Mouse (Mus musculus) intestine, embryonic 15.5 days (tissue): ENCODE measurements around the gene Igf2bp1. TPM values are rescaled to one million over a fixed set of nuclear protein-coding genes. Genes with fewer than 3 reads are reported as not detected.

Source experiments
- ATAC-seq: fragments of 200-750 bp; cut with Nextera tagmentation; 2 replicates; pipeline ENCODE4 v1.8.0; 2017; ENCODE audit warnings: moderate TSS enrichment, moderate library complexity
- H3K27ac ChIP-seq: fragments of 300-500 bp; sonication (generic); 2 replicates; pipeline ENCODE4 v1.5.1; 2015; ENCODE audit warnings: mild to moderate bottlenecking, inconsistent platforms
- H3K27me3 ChIP-seq: fragments of 300-500 bp; sonication (generic); replicated peaks from 2 replicates; pipeline ENCODE4 v1.6.1; 2015; ENCODE audit warnings: inconsistent platforms
- H3K36me3 ChIP-seq: fragments of 300-500 bp; sonication (generic); 2 replicates; pipeline ENCODE4 v1.6.1; 2015; ENCODE audit warnings: inconsistent platforms
- H3K4me1 ChIP-seq: fragments of 300-500 bp; sonication (generic); replicated peaks from 2 replicates; pipeline ENCODE4 v1.6.1; 2015; ENCODE audit warnings: inconsistent platforms
- H3K4me2 ChIP-seq: fragments of 300-500 bp; sonication (generic); replicated peaks from 2 replicates; pipeline ENCODE4 v1.6.1; 2015; ENCODE audit warnings: mild to moderate bottlenecking, inconsistent platforms
- H3K4me3 ChIP-seq: fragments of 300-500 bp; sonication (generic); replicated peaks from 2 replicates; pipeline ENCODE4 v1.5.1; 2015; ENCODE audit warnings: inconsistent platforms
- H3K9ac ChIP-seq: fragments of 300-500 bp; sonication (generic); 2 replicates; pipeline ENCODE4 v1.6.1; 2015; ENCODE audit warnings: inconsistent platforms
- H3K9me3 ChIP-seq: fragments of 300-500 bp; sonication (generic); 2 replicates; pipeline ENCODE4 v1.6.1; 2016; ENCODE audit warnings: inconsistent platforms
- WGBS: fragments of 180-500 bp; shearing (Covaris S2); methylation state at CpG from one replicate; pipeline ENCODE4 v1.1.7; 2015; 5-methylcytosine and 5-hydroxymethylcytosine counted together
- polyA plus RNA-seq: library from polyadenylated mRNA; unstranded; fragments of >200 nt; fragmentation: Nextera tagmentation; extraction: Ambion mirVana; gene quantifications from 2 replicates; pipeline ENCODE4 v1.2.1, GENCODE M21; 2015

Igf2bp1 gene
- polyA plus RNA-seq, 1 experiment from 2014 or later = 42.8 TPM

DNA sequence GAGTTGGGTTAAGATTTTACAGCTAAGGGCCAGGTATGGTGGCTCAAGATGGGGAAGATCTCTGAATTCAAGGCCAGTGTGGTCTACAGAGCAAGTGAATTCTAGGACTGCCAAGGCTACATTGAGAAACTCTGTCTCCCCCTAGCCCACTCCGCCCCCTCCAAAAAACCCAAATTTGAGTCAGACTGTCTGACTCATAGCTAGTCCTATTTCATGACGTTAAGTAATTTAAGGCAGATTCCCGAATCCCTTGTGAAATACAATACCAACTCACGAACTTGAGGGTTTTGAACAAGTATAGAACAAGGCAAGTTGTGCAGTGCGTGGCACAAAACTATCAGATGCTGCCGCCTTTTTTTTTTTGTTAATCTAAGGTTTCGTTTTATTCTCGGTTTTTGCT is 28.4 kb upstream of the Igf2bp1 start:
- ATAC-seq = no peak
- WGBS = 48% methylated on average over 8 of the region's 8 CpGs
- Histone ChIP-seq H3K27ac (no peak overlapping the region), H3K4me2 (peak overlapping the region; percentile 87), H3K9ac (peak overlapping the region; percentile 73; the same call in 1 of the 2 replicates), H3K4me1 (peaks cover 6% of the 10 kb centered on the region), H3K27me3 (no peaks in the 10 kb centered on the region), H3K4me3 (peak overlapping the region; percentile 82), H3K36me3 (peaks cover 5% of the 10 kb centered on the region; the same call in 1 of the 2 replicates), H3K9me3 (no peaks in the 10 kb centered on the region)

- no peak overlapping the region for H3K4me3 ChIP-seq
- 100% methylated on average over 3 of the region's 3 CpGs for WGBS
Observed at GRCm38 (mm10) chr11:96033264-96033663, 27.5 kb upstream of the Igf2bp1 start.

GRCm38 (mm10) chr11:96031701-96032100 is 26.0 kb upstream of the Igf2bp1 start:
- Histone ChIP-seq H3K9me3 (no peaks in the 10 kb centered on the region), H3K4me1 (peaks cover 6% of the 10 kb centered on the region), H3K4me3 (no peak overlapping the region), H3K36me3 (no peaks in the 10 kb centered on the region), H3K4me2 (no peak overlapping the region), H3K27ac (no peak overlapping the region), H3K9ac (no peak overlapping the region), H3K27me3 (no peaks in the 10 kb centered on the region)
- 80% methylated on average over 2 of the region's 2 CpGs for WGBS
- ATAC-seq = no peak

More at GRCm38 (mm10) chr11:96033264-96033663, 27.5 kb upstream of the Igf2bp1 start:
- Histone ChIP-seq H3K4me2 (no peak overlapping the region), H3K9me3 (no peaks in the 10 kb centered on the region), H3K27me3 (no peaks in the 10 kb centered on the region), H3K27ac (no peak overlapping the region), H3K9ac (no peak overlapping the region), H3K36me3 (peaks cover 2% of the 10 kb centered on the region; the same call in 1 of the 2 replicates), H3K4me1 (peaks cover 6% of the 10 kb centered on the region)
- ATAC-seq = no peak

GRCm38 (mm10) chr11:96030571-96030970 is 24.8 kb upstream of the Igf2bp1 start:
- no peaks in the 10 kb centered on the region for H3K36me3 ChIP-seq
- H3K4me1 ChIP-seq = peaks cover 4% of the 10 kb centered on the region
- H3K9ac ChIP-seq = no peak overlapping the region
- H3K27ac ChIP-seq = peak overlapping the region; percentile 41; the same call in 1 of the 2 replicates
- peak; percentile 91 for ATAC-seq
- H3K27me3 ChIP-seq = no peaks in the 10 kb centered on the region
- no peak overlapping the region for H3K4me2 ChIP-seq
- 71% methylated on average over 3 of the region's 3 CpGs for WGBS
- H3K4me3 ChIP-seq = no peak overlapping the region
- no peaks in the 10 kb centered on the region for H3K9me3 ChIP-seq

DNA sequence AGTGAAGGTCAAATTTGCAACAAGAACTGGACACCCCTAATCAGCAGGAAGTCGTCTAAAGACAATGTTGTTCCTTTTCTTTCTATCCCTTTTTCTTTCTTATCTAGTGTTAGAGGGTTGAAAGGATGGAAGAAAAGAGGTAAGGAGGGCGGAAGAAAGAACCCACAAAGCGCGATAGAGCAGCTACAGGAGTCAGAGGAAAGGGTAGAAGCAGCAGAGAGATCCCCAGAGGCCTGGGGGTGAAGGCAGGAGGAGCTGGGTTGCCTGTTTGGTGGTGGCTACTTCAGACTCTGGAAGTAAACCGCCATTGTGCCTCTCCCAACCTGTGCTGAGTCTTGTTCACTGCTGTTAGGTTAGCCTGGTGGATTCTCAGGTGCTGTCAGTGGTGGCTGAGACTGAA is 22.4 kb upstream of the Igf2bp1 start:
- Histone ChIP-seq H3K4me3 (no peak overlapping the region), H3K36me3 (no peaks in the 10 kb centered on the region), H3K9ac (no peak overlapping the region), H3K27me3 (no peaks in the 10 kb centered on the region), H3K4me1 (no peaks in the 10 kb centered on the region), H3K9me3 (no peaks in the 10 kb centered on the region), H3K27ac (no peak overlapping the region), H3K4me2 (no peak overlapping the region)
- ATAC-seq = no peak
- WGBS = 59% methylated on average over 5 of the region's 5 CpGs

- Histone ChIP-seq H3K4me2 (no peak overlapping the region), H3K9me3 (no peaks in the 10 kb centered on the region), H3K36me3 (no peaks in the 10 kb centered on the region), H3K9ac (no peak overlapping the region), H3K27me3 (no peaks in the 10 kb centered on the region), H3K4me1 (peaks cover 3% of the 10 kb centered on the region; the same call in 1 of the 2 replicates), H3K4me3 (no peak overlapping the region), H3K27ac (no peak overlapping the region)
- WGBS = 44% methylated on average over 4 of the region's 4 CpGs
- ATAC-seq = no peak
Observed at GRCm38 (mm10) chr11:96020622-96021021, 14.9 kb upstream of the Igf2bp1 start.

DNA sequence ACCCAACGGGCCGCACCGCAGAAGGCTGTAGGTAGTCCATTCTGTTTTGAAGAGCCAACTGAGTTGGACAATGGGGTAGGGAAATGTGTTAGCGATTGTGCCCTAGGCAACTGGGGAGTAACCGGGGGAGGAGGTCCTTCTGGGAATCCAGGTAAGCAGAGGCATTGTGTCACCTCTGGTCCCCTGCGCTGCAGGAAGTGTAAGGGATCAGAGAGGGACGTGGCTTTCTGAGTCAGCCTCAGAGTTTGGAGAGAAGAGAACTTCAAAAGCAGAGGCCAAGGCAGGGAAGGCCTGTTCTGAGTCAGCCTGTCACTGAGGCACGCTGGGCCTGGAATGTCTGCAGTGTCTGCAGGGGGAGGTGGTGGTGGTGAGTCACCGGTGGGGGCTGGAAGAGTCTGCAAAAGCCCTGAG is 12.2 kb upstream of the Igf2bp1 start:
- H3K9me3 ChIP-seq = no peaks in the 10 kb centered on the region
- H3K36me3 ChIP-seq = no peaks in the 10 kb centered on the region
- no peak overlapping the region for H3K4me2 ChIP-seq
- no peaks in the 10 kb centered on the region for H3K27me3 ChIP-seq
- WGBS = 12% methylated on average over 9 of the region's 9 CpGs
- H3K4me3 ChIP-seq = no peak overlapping the region
- no peak overlapping the region for H3K9ac ChIP-seq
- H3K27ac ChIP-seq = peak overlapping the region; percentile 52
- ATAC-seq = peak; percentile 88
- peaks cover 3% of the 10 kb centered on the region; the same call in 1 of the 2 replicates for H3K4me1 ChIP-seq

- Histone ChIP-seq H3K4me2 (no peak overlapping the region), H3K27me3 (no peaks in the 10 kb centered on the region), H3K27ac (no peak overlapping the region), H3K36me3 (no peaks in the 10 kb centered on the region), H3K4me1 (peaks cover 3% of the 10 kb centered on the region; the same call in 1 of the 2 replicates), H3K9me3 (no peaks in the 10 kb centered on the region), H3K9ac (no peak overlapping the region), H3K4me3 (no peak overlapping the region)
- WGBS = 30% methylated on average over 5 of the region's 5 CpGs
- ATAC-seq = no peak
Observed at GRCm38 (mm10) chr11:96015421-96015820, 9.7 kb upstream of the Igf2bp1 start.

DNA sequence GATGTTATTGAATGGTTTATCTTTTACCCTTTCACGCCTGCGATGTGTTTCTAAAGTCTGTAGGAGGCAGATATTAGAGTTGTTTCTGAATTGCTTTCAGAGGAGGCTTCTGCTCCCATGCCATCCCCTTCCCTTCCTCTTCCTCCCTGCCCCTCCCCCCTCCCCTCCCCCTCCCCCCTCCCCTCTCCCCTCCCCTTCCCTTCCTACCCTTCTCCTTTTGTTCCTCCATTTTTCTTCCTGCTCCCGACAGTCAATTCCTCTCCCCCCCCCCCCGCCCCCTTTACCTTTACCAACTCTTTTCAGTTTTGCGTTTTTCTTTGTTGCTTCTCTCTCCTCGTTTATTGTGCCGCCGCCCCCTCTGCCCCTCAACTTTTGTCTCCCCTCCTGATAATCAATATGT is 6.2 kb upstream of the Igf2bp1 start:
- Histone ChIP-seq H3K9me3 (no peaks in the 10 kb centered on the region), H3K9ac (no peak overlapping the region), H3K4me1 (peaks cover 6% of the 10 kb centered on the region; the same call in 1 of the 2 replicates), H3K27ac (no peak overlapping the region), H3K4me3 (no peak overlapping the region), H3K4me2 (no peak overlapping the region), H3K27me3 (no peaks in the 10 kb centered on the region; the same call in 1 of the 2 replicates), H3K36me3 (no peaks in the 10 kb centered on the region)
- no peak for ATAC-seq
- WGBS = 8% methylated on average over 6 of the region's 8 CpGs

GRCm38 (mm10) chr11:96008827-96009226 is 3.1 kb upstream of the Igf2bp1 start:
- Histone ChIP-seq H3K4me3 (no peak overlapping the region), H3K36me3 (no peaks in the 10 kb centered on the region), H3K27ac (no peak overlapping the region), H3K4me1 (peaks cover 9% of the 10 kb centered on the region; the same call in 1 of the 2 replicates), H3K4me2 (no peak overlapping the region), H3K27me3 (no peaks in the 10 kb centered on the region; the same call in 1 of the 2 replicates), H3K9ac (no peak overlapping the region), H3K9me3 (no peaks in the 10 kb centered on the region)
- WGBS = 0% methylated on average over 1 of the region's 1 CpGs
- no peak for ATAC-seq

DNA sequence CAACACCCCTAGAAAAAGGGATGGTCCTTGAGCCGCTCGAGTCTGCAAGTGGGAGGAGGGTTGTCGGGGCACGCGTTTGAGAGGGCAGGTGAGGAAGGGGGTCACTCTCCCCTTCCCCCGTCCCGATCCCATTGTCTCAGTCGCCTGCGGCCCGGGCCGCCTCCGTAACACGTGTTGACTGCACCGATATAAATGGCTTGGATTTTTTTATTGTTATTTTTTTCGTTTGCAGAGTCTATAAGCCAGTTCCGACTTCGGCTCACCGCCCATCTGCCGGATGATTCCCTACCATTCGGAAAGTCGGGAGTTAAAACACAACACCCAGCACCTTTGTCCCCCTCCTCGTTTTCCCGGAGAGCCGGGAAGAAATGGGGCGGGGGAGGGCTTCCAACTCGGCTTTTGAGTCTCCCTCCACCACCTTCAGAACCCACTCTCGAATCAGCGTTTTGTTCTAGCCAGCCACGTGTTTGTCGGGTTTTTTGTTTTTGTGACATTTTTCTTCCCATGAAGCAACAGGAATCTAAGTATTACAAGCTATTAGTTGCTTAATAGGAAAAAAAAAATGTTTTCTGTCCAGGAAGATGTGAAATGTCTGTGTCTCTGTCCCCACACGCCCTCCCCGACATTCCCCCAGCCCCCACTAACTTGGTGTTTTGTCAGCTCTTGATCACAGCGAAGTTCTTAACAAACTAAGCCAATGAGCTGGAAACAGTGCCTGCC is 1.9 kb upstream of the Igf2bp1 start:
- peak; percentile 19 for ATAC-seq
- Histone ChIP-seq H3K4me2 (peak overlapping the region; percentile 95), H3K4me3 (peak overlapping the region; percentile 83), H3K4me1 (peaks cover 9% of the 10 kb centered on the region; the same call in 1 of the 2 replicates), H3K27ac (peak overlapping the region; percentile 92), H3K27me3 (no peaks in the 10 kb centered on the region; the same call in 1 of the 2 replicates), H3K9me3 (no peaks in the 10 kb centered on the region), H3K9ac (peak overlapping the region; percentile 94), H3K36me3 (no peaks in the 10 kb centered on the region)
- 1% methylated on average over 33 of the region's 33 CpGs for WGBS

DNA sequence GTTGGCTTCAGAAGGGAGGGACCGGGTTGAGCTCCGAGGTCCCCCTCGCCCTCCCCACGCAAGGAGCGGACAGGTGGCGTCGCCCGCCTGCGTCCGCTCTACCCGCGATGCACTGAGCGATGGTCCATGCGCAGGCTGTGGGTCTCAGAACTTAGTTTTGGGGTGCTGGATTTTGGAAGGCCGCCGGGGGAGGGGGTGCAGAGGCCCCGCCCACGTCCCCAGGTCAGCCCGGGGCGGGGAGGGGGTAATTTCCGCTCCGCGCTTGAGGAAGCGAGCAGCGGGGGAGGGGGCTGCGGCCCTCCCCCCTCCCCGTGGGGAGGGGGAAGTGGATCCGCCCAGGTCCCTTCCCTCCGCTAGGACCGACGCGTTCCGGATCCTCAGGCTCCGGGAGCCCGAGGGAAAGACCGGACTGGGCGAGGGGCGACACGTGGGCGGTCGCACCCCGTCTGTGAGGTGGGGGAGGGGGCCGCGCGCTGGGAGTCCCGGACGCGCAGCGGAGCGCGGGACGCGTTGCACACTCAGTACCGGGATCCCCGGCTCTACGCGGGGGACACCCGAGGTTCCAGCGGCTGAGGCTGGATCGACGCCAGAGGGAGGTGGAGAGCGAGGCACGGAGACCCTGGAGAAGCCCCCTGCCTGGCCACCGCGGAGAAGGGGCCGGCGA is 1.2 kb upstream of the Igf2bp1 start:
- Histone ChIP-seq H3K4me3 (peak overlapping the region; percentile 83), H3K9ac (peak overlapping the region; percentile 94), H3K27me3 (no peaks in the 10 kb centered on the region; the same call in 1 of the 2 replicates), H3K4me1 (peaks cover 11% of the 10 kb centered on the region; the same call in 1 of the 2 replicates), H3K27ac (peak overlapping the region; percentile 92), H3K4me2 (peak overlapping the region; percentile 95), H3K36me3 (no peaks in the 10 kb centered on the region), H3K9me3 (no peaks in the 10 kb centered on the region)
- under 1% methylated on average over 66 of the region's 67 CpGs for WGBS
- peak; percentile 64 for ATAC-seq
